Mouse (Mus musculus): ENCODE measurements around the gene Faap20. TPM values are rescaled to one million over a fixed set of nuclear protein-coding genes. Genes with fewer than 3 reads are reported as not detected.

Gene Faap20
- total and polyA plus RNA-seq, 3 experiments: 18.6 to 34.4 TPM; not detected in 1

DNA sequence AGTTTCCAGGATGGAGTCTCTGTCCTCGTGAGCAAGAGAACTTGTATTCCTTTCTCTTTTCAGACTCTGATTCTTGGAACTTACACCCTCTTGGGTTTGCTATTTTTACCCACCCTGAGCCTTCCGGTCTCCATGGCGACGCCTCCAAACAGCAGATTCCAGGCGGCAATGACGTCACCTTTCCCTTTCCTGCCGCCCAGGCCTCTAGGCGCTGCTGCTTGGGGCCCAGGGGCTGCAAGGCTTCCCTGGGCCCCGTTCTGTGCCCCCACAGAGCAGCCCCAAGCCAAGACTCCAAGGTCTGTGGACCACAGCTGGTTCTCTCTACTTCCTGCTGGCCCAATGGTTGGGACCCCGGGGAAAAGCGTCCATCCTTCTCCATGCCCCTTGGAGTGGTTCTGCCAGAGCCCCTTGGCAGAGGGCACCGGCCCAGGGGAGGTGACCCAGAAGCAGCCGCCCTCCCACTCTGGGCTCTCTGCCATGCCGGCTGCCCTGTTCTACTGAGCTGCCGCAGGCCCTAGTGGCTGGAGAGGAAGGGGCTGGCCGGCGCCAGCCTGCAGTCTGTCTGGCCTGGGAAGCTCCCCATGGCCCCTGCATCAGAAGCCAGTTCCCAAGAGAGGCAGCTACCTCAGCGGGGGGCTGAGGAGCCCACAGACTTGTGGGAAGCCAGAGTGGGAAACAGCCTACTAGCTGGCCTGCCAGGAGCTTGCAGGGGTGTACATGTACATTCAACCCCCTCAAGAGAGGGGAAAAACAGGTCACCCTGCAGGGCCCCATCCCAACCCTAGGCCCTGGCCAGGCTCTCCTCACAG is 14.1 kb upstream of the Faap20 start:
- Histone ChIP-seq H3K4me1 (ENCODE audit: control insufficient read depth in 1 of 2, insufficient read depth in 2 of 2, low read length in 2 of 2) (0 out of 4 replicates have a peak, but pooled peaks cover 0 to 10% of the 10 kb centered on the region in 2 experiments), H3K79me2 (ENCODE audit: control insufficient read depth, insufficient read depth, low read length, poor library complexity) (no peaks in the 10 kb centered on the region), H3K4me3 (ENCODE audit: control insufficient read depth in 1 of 2, insufficient read depth in 1 of 2, low read depth in 2 of 2, low read length in 2 of 2) (peak overlapping the region in 1 of 2 experiments; percentile 2; a peak in 1 of 4 replicates), H3K9ac (ENCODE audit: control insufficient read depth, low read depth, low read length, poor library complexity, severe bottlenecking) (peak overlapping the region; percentile 45), H3K36me3 (ENCODE audit: control insufficient read depth in 1 of 2, insufficient read depth in 2 of 2, low read length in 2 of 2) (peaks cover 0 to 2% of the 10 kb centered on the region in 2 experiments; a peak in 1 of 4 replicates), H3K27ac (ENCODE audit: control insufficient read depth, low read depth, low read length) (peak overlapping the region; percentile 52), H3K27me3 (ENCODE audit: control insufficient read depth in 1 of 2, insufficient read depth in 2 of 2, low read length in 2 of 2) (peaks cover 1 to 3% of the 10 kb centered on the region in 2 experiments), H3K9me3 (replicated peaks; ENCODE audit: insufficient read depth, low read length) (no peaks in the 10 kb centered on the region)
- no peak for DNase-seq (ENCODE audit: low read depth, low spot score)
- TF ChIP-seq MAZ (IDR thresholded peaks at IDR 0.05; ENCODE audit: low read depth, low read length): no peak
- no peak for TF ChIP-seq TCF12 (IDR thresholded peaks at IDR 0.05; ENCODE audit: low read depth, low read length)
- TF ChIP-seq MAFK (IDR thresholded peaks at IDR 0.05; ENCODE audit: borderline replicate concordance, low read depth, low read length): no peak
- TF ChIP-seq GATA1 (IDR thresholded peaks at IDR 0.05; ENCODE audit: low read depth, low read length): no peak
- no peak for TF ChIP-seq MXI1 (IDR thresholded peaks at IDR 0.05; ENCODE audit: low read depth, low read length)
- no peak for TF ChIP-seq MYB (IDR thresholded peaks at IDR 0.05; ENCODE audit: low read depth, low read length)
- no peak for TF ChIP-seq SIN3A (IDR thresholded peaks at IDR 0.05; ENCODE audit: low read length)
- TF ChIP-seq TAL1 (IDR thresholded peaks at IDR 0.05; ENCODE audit: low read length): no peak
- TF ChIP-seq ZKSCAN1 (IDR thresholded peaks at IDR 0.05; ENCODE audit: low read depth, low read length): no peak
- TF ChIP-seq EP300 (IDR thresholded peaks at IDR 0.05; ENCODE audit: low read depth in 1 of 2, low read length in 2 of 2): no peak
- TF ChIP-seq SMC3 (IDR thresholded peaks at IDR 0.05; ENCODE audit: low read depth, low read length): no peak
- TF ChIP-seq KAT2A (conservative IDR thresholded peaks at IDR 0.05; ENCODE audit: low read depth, low read length): no peak
- TF ChIP-seq NRF1 (IDR thresholded peaks at IDR 0.05; ENCODE audit: insufficient read depth, low read depth, low read length, poor library complexity, severe bottlenecking): no peak
- no peak for TF ChIP-seq USF2 (IDR thresholded peaks at IDR 0.05; ENCODE audit: borderline replicate concordance in 1 of 2, insufficient read depth in 1 of 2, low read depth in 1 of 2, low read length in 2 of 2)
- no peak for TF ChIP-seq MEF2A (IDR thresholded peaks at IDR 0.05; ENCODE audit: extremely low read depth, insufficient replicate concordance, low read depth, low read length, poor library complexity, severe bottlenecking)
- no peak for TF ChIP-seq ZC3H11A (IDR thresholded peaks at IDR 0.05; ENCODE audit: low read depth, low read length)
- TF ChIP-seq NELFE (IDR thresholded peaks at IDR 0.05; ENCODE audit: low read depth, low read length): no peak
- TF ChIP-seq CTCF (IDR thresholded peaks at IDR 0.05 in 2 of 3, conservative IDR thresholded peaks at IDR 0.05 in 1 of 3; ENCODE audit: control insufficient read depth in 1 of 3, insufficient read depth in 1 of 3, low read depth in 2 of 3, low read length in 3 of 3, poor library complexity in 1 of 3, severe bottlenecking in 1 of 3): no peak

All from MEL (cell line).